Mouse (Mus musculus): ENCODE data around the gene Commd9. TPM values are rescaled to one million over a fixed set of nuclear protein-coding genes. Genes with fewer than 3 reads are reported as not detected.

The Commd9 gene
- polyA plus RNA-seq, 2 experiments, result 19.8 to 29.7 TPM

- no peak for TF ChIP-seq EP300 (IDR thresholded peaks at IDR 0.05; ENCODE audit: low read depth)
- no peak for TF ChIP-seq CTCF (IDR thresholded peaks at IDR 0.05; ENCODE audit: low read depth)
- no peaks in the 10 kb centered on the region for H3K36me3 ChIP-seq (replicated peaks; ENCODE audit: control insufficient read depth, insufficient read depth, low read depth)
- WGBS (ENCODE audit: insufficient replicate concordance), result 73% methylated on average over 15 of the region's 15 CpGs
Observed at GRCm38 (mm10) chr2:101909326-101910080, 23.5 kb downstream of the Commd9 start.

GRCm38 (mm10) chr2:101918518-101918917 lies 32.5 kb downstream of the Commd9 start:
- H3K27me3 ChIP-seq (ENCODE audit: control insufficient read depth, insufficient read depth, low read length), result no peaks in the 10 kb centered on the region
- DNase-seq (ENCODE audit: low read depth in 3 of 3, low spot score in 3 of 3), result no peak
- H3K4me1 ChIP-seq (replicated peaks; ENCODE audit: control insufficient read depth in 2 of 2, insufficient read depth in 2 of 2, low read length in 1 of 2), result peaks cover 0 to 7% of the 10 kb centered on the region in 2 experiments; a peak in 1 of 4 replicates
- no peak for ATAC-seq (ENCODE audit: insufficient read depth)
- no peak overlapping the region for H3K4me2 ChIP-seq (ENCODE audit: low read depth)
- 67% methylated on average over 7 of the region's 7 CpGs for WGBS (ENCODE audit: insufficient replicate concordance)
- H3K9me3 ChIP-seq (ENCODE audit: control insufficient read depth, low read length), result no peaks in the 10 kb centered on the region
- H3K27ac ChIP-seq, result no peak overlapping the region
- TF ChIP-seq EP300 (IDR thresholded peaks at IDR 0.05; ENCODE audit: low read depth) (no peak), CTCF (IDR thresholded peaks at IDR 0.05; ENCODE audit: low read depth) (no peak)
- no peak overlapping the region for H3K9ac ChIP-seq (replicated peaks)
- H3K4me3 ChIP-seq (ENCODE audit: insufficient read depth in 1 of 2, low read depth in 2 of 2, low read length in 2 of 2), result no peak overlapping the region
- H3K36me3 ChIP-seq (replicated peaks; ENCODE audit: control insufficient read depth, insufficient read depth, low read depth), result no peaks in the 10 kb centered on the region

More at GRCm38 (mm10) chr2:101909326-101910080, 23.5 kb downstream of the Commd9 start:
- H3K4me3 ChIP-seq (ENCODE audit: insufficient read depth in 1 of 2, low read depth in 2 of 2, low read length in 2 of 2), result no peak overlapping the region
- H3K27ac ChIP-seq, result no peak overlapping the region
- H3K9me3 ChIP-seq (ENCODE audit: control insufficient read depth, low read length), result no peaks in the 10 kb centered on the region
- H3K4me1 ChIP-seq (replicated peaks; ENCODE audit: control insufficient read depth in 2 of 2, insufficient read depth in 2 of 2, low read length in 1 of 2), result no peaks in the 10 kb centered on the region
- H3K4me2 ChIP-seq (ENCODE audit: low read depth), result no peak overlapping the region
- ATAC-seq (ENCODE audit: insufficient read depth) (no peak), DNase-seq (ENCODE audit: low read depth in 3 of 3, low spot score in 3 of 3) (no peak)
- no peak overlapping the region for H3K9ac ChIP-seq (replicated peaks)
- H3K27me3 ChIP-seq (ENCODE audit: control insufficient read depth, insufficient read depth, low read length), result no peaks in the 10 kb centered on the region

GRCm38 (mm10) chr2:101920136-101920554 lies 34.1 kb downstream of the Commd9 start:
- Histone ChIP-seq H3K4me1 (replicated peaks; ENCODE audit: control insufficient read depth in 2 of 2, insufficient read depth in 2 of 2, low read length in 1 of 2) (peaks cover 0 to 7% of the 10 kb centered on the region in 2 experiments; a peak in 1 of 4 replicates), H3K9me3 (ENCODE audit: control insufficient read depth, low read length) (no peaks in the 10 kb centered on the region), H3K36me3 (replicated peaks; ENCODE audit: control insufficient read depth, insufficient read depth, low read depth) (no peaks in the 10 kb centered on the region), H3K27me3 (ENCODE audit: control insufficient read depth, insufficient read depth, low read length) (no peaks in the 10 kb centered on the region), H3K27ac (no peak overlapping the region), H3K9ac (replicated peaks) (no peak overlapping the region), H3K4me2 (ENCODE audit: low read depth) (no peak overlapping the region), H3K4me3 (ENCODE audit: insufficient read depth in 1 of 2, low read depth in 2 of 2, low read length in 2 of 2) (no peak overlapping the region)
- no peak for ATAC-seq (ENCODE audit: insufficient read depth)
- DNase-seq (ENCODE audit: low read depth in 3 of 3, low spot score in 3 of 3), result no peak
- 35% methylated on average over 2 of the region's 2 CpGs for WGBS (ENCODE audit: insufficient replicate concordance)
- no peak for TF ChIP-seq EP300 (IDR thresholded peaks at IDR 0.05; ENCODE audit: low read depth)
- TF ChIP-seq CTCF (IDR thresholded peaks at IDR 0.05; ENCODE audit: low read depth), result no peak

GRCm38 (mm10) chr2:101922302-101922701 lies 36.3 kb downstream of the Commd9 start:
- Histone ChIP-seq H3K36me3 (replicated peaks; ENCODE audit: control insufficient read depth, insufficient read depth, low read depth) (no peaks in the 10 kb centered on the region), H3K4me3 (ENCODE audit: insufficient read depth in 1 of 2, low read depth in 2 of 2, low read length in 2 of 2) (no peak overlapping the region), H3K9ac (replicated peaks) (no peak overlapping the region), H3K27me3 (ENCODE audit: control insufficient read depth, insufficient read depth, low read length) (no peaks in the 10 kb centered on the region), H3K4me2 (ENCODE audit: low read depth) (no peak overlapping the region), H3K27ac (no peak overlapping the region), H3K9me3 (ENCODE audit: control insufficient read depth, low read length) (no peaks in the 10 kb centered on the region), H3K4me1 (replicated peaks; ENCODE audit: control insufficient read depth in 2 of 2, insufficient read depth in 2 of 2, low read length in 1 of 2) (peaks cover 0 to 7% of the 10 kb centered on the region in 2 experiments; a peak in 1 of 4 replicates)
- DNase-seq (ENCODE audit: low read depth in 3 of 3, low spot score in 3 of 3), result no peak
- ATAC-seq (ENCODE audit: insufficient read depth), result no peak
- TF ChIP-seq EP300 (IDR thresholded peaks at IDR 0.05; ENCODE audit: low read depth) (no peak), CTCF (IDR thresholded peaks at IDR 0.05; ENCODE audit: low read depth) (no peak)
- WGBS (ENCODE audit: insufficient replicate concordance), result 59% methylated on average over 4 of the region's 4 CpGs

- Histone ChIP-seq H3K9me3 (ENCODE audit: control insufficient read depth, low read length) (no peaks in the 10 kb centered on the region), H3K27ac (no peak overlapping the region), H3K4me1 (replicated peaks; ENCODE audit: control insufficient read depth in 2 of 2, insufficient read depth in 2 of 2, low read length in 1 of 2) (peaks cover 0 to 7% of the 10 kb centered on the region in 2 experiments; a peak in 1 of 4 replicates), H3K36me3 (replicated peaks; ENCODE audit: control insufficient read depth, insufficient read depth, low read depth) (no peaks in the 10 kb centered on the region), H3K27me3 (ENCODE audit: control insufficient read depth, insufficient read depth, low read length) (no peaks in the 10 kb centered on the region), H3K4me2 (ENCODE audit: low read depth) (no peak overlapping the region), H3K9ac (replicated peaks) (no peak overlapping the region), H3K4me3 (ENCODE audit: insufficient read depth in 1 of 2, low read depth in 2 of 2, low read length in 2 of 2) (no peak overlapping the region)
- WGBS (ENCODE audit: insufficient replicate concordance), result 62% methylated on average over 4 of the region's 4 CpGs
- peak; percentile 19 to 28 (median 19) for DNase-seq (ENCODE audit: low read depth in 3 of 3, low spot score in 3 of 3)
- ATAC-seq (ENCODE audit: insufficient read depth), result no peak
- TF ChIP-seq EP300 (IDR thresholded peaks at IDR 0.05; ENCODE audit: low read depth) (no peak), CTCF (IDR thresholded peaks at IDR 0.05; ENCODE audit: low read depth) (no peak)
Observed at GRCm38 (mm10) chr2:101923181-101923580, 37.1 kb downstream of the Commd9 start.
